Comparison of ENCODE assay signal across 20 mouse cellular contexts in genomic region chr9:121400608-121401007, GRCm38 (mm10).
DNase-seq lines count a peak whose midpoint lies in the region; ATAC-seq and TF ChIP-seq lines count a peak whose summit lies in the region.
"Had no signal": no experiment of that assay in that cellular context is flagged by ENCODE, and none has a peak within 500 bp of the region (broad histone marks: within the 10 kb centered on the region; RNA-seq: fewer than 3 reads in every experiment).

No protein-coding gene starts in this region.

- H3K27ac ChIP-seq in forebrain, postnatal 0 days (ENCODE audit: low read depth, low read length): peak overlapping the region; percentile 29; the same call in 1 of the 2 replicates
- no peak overlapping the region for H3K27ac ChIP-seq in forebrain, embryonic 13.5 days
- no peak overlapping the region for H3K27ac ChIP-seq in heart, embryonic 14.5 days (replicated peaks in 1 of 2; ENCODE audit: control insufficient read depth in 1 of 2, insufficient read depth in 1 of 2, low read depth in 2 of 2, low read length in 2 of 2)
- no peak overlapping the region for H3K27ac ChIP-seq in left cerebral cortex, adult 2 months
- H3K27ac ChIP-seq: embryonic facial prominence, embryonic 13.5 days; hindbrain, embryonic 12.5 days had no signal

- H3K4me1 ChIP-seq in forebrain, postnatal 0 days (ENCODE audit: insufficient read depth): peaks cover 43% of the 10 kb centered on the region
- H3K4me1 ChIP-seq in forebrain, embryonic 13.5 days: peaks cover 92% of the 10 kb centered on the region
- peaks cover 5 to 13% of the 10 kb centered on the region in 2 experiments; a peak in 3 of 4 replicates for H3K4me1 ChIP-seq in heart, embryonic 14.5 days (ENCODE audit: control insufficient read depth in 2 of 2, insufficient read depth in 2 of 2, low read length in 2 of 2)

- H3K9ac ChIP-seq in forebrain, postnatal 0 days: no peak overlapping the region
- H3K9ac ChIP-seq in forebrain, embryonic 13.5 days: no peak overlapping the region
- H3K9ac ChIP-seq in heart, embryonic 14.5 days (ENCODE audit: low read length): no peak overlapping the region
- H3K9ac ChIP-seq: embryonic facial prominence, embryonic 13.5 days; heart, embryonic 12.5 days; hindbrain, embryonic 12.5 days had no signal

- H3K9me3 ChIP-seq in forebrain, postnatal 0 days (ENCODE audit: low read length): no peaks in the 10 kb centered on the region
- no peaks in the 10 kb centered on the region for H3K9me3 ChIP-seq in forebrain, embryonic 13.5 days (replicated peaks)
- H3K9me3 ChIP-seq in heart, embryonic 14.5 days (ENCODE audit: control insufficient read depth, low read length): no peaks in the 10 kb centered on the region
- H3K9me3 ChIP-seq: embryonic facial prominence, embryonic 13.5 days; heart, embryonic 12.5 days; hindbrain, embryonic 12.5 days had no signal

- ATAC-seq in cerebellum, adult (ENCODE audit: insufficient number of reproducible peaks, low FRiP score, low TSS enrichment): no peak
- ATAC-seq in forebrain, postnatal 0 days: no peak
- ATAC-seq in forebrain, embryonic 13.5 days: no peak
- 0 out of 2 replicates have a peak, but pooled peaks have one; percentile 20 for ATAC-seq in heart, embryonic 14.5 days (ENCODE audit: insufficient number of reproducible peaks, insufficient read depth, low FRiP score, low read depth)
- ATAC-seq: hindbrain, embryonic 16.5 days; inflammation-experienced regulatory T-cells, adult 6 months; intestine, postnatal 0 days had no signal

- peak; percentile 48 for DNase-seq in cerebellum, adult 9-10 months
- DNase-seq in forebrain, postnatal 0 days: peak; percentile 50
- no peak for DNase-seq in heart, postnatal 10 days
- DNase-seq in brain, adult 2 months (ENCODE audit: low read depth, low spot score): peak; percentile 85
- DNase-seq in left cerebral cortex, adult 2 months (ENCODE audit: extremely low spot score in 1 of 2, low spot score in 2 of 2): no peak
- DNase-seq: adrenal gland, postnatal 10 days; cerebellum, adult 18-20 months; gastrocnemius, postnatal 36 days; heart, adult 18-20 months; heart, postnatal 4 days; kidney, adult 8-10 months had no signal

- no peaks in the 10 kb centered on the region for H3K36me3 ChIP-seq in forebrain, postnatal 0 days (ENCODE audit: insufficient read depth)
- H3K36me3 ChIP-seq in forebrain, embryonic 13.5 days (ENCODE audit: poor library complexity, severe bottlenecking): no peaks in the 10 kb centered on the region; the same call in 1 of the 2 replicates
- H3K36me3 ChIP-seq in heart, embryonic 14.5 days (ENCODE audit: control insufficient read depth, insufficient read depth, low read length): peaks cover 24% of the 10 kb centered on the region
- H3K36me3 ChIP-seq: embryonic facial prominence, embryonic 13.5 days; hindbrain, embryonic 12.5 days had no signal

- H3K4me2 ChIP-seq in forebrain, postnatal 0 days (ENCODE audit: low read depth): no peak overlapping the region
- H3K4me2 ChIP-seq in forebrain, embryonic 13.5 days: no peak overlapping the region
- H3K4me2 ChIP-seq in heart, embryonic 14.5 days (ENCODE audit: low read length): no peak overlapping the region
- H3K4me2 ChIP-seq: embryonic facial prominence, embryonic 13.5 days; heart, embryonic 12.5 days; hindbrain, embryonic 12.5 days had no signal

- intact Hi-C loops in heart, postnatal 10 days (cut with DNase I): no loop called here
- intact Hi-C loops in left cerebral cortex, adult 2 months (cut with DNase I): no loop called here

- no peaks in the 10 kb centered on the region for H3K27me3 ChIP-seq in forebrain, postnatal 0 days (ENCODE audit: insufficient read depth, low read length)
- no peaks in the 10 kb centered on the region for H3K27me3 ChIP-seq in forebrain, embryonic 13.5 days
- no peaks in the 10 kb centered on the region for H3K27me3 ChIP-seq in heart, embryonic 14.5 days (ENCODE audit: control insufficient read depth, insufficient read depth, low read length)
- H3K27me3 ChIP-seq: embryonic facial prominence, embryonic 13.5 days; heart, embryonic 12.5 days; hindbrain, embryonic 12.5 days had no signal

- TF ChIP-seq CTCF in forebrain, postnatal 0 days (IDR thresholded peaks at IDR 0.05; ENCODE audit: low read depth): no peak
- no peak for TF ChIP-seq CTCF in left cerebral cortex, adult 2 months (IDR thresholded peaks at IDR 0.05)

- WGBS in forebrain, postnatal 0 days: 58% methylated on average over 8 of the region's 8 CpGs
- WGBS in forebrain, embryonic 13.5 days: 77% methylated on average over 8 of the region's 8 CpGs
- 76% methylated on average over 8 of the region's 8 CpGs for WGBS in heart, embryonic 14.5 days

- no peak overlapping the region for H3K4me3 ChIP-seq in forebrain, postnatal 0 days (ENCODE audit: low read depth, low read length)
- no peak overlapping the region for H3K4me3 ChIP-seq in forebrain, embryonic 13.5 days
- no peak overlapping the region for H3K4me3 ChIP-seq in heart, embryonic 14.5 days (ENCODE audit: control insufficient read depth in 1 of 2, insufficient read depth in 1 of 2, low read depth in 1 of 2, low read length in 2 of 2)
- no peak overlapping the region for H3K4me3 ChIP-seq in left cerebral cortex, adult 2 months
- H3K4me3 ChIP-seq: embryonic facial prominence, embryonic 13.5 days; heart, embryonic 12.5 days; hindbrain, embryonic 12.5 days had no signal

Comparison
In these comparisons a context has a peak if more than half of its experiments do, and no peak if none do; other contexts are left out.
1. DNase-seq: peak in cerebellum, adult 9-10 months (single experiment), forebrain, postnatal 0 days (single experiment) and brain, adult 2 months (single experiment); none in heart, postnatal 10 days (0 of 2) and left cerebral cortex, adult 2 months (0 of 2).